Mouse (Mus musculus) liver, embryonic 15.5 days (tissue): ENCODE measurements around the gene Bcap29. TPM values are rescaled to one million over a fixed set of nuclear protein-coding genes. Genes with fewer than 3 reads are reported as not detected.

Source experiments
- polyA plus RNA-seq: library from polyadenylated mRNA; unstranded; fragments of >200 nt; fragmentation: Nextera tagmentation; extraction: Ambion mirVana; gene quantifications from 2 replicates; pipeline ENCODE4 v1.2.1, GENCODE M21; 2015

Gene Bcap29
- polyA plus RNA-seq, 1 experiment from 2014 or later, result 21.9 TPM

Other genes starting within 250 kb of the Bcap29 start
- 0.03 and 0.07 TPM in 2 replicates for gene Slc26a3, start 243.8 kb downstream of the Bcap29 start, polyA plus RNA-seq
- 3.5 and 4.1 TPM in 2 replicates for gene Cbll1, start 135.0 kb downstream of the Bcap29 start, polyA plus RNA-seq
- not detected in 2 replicates for gene Slc26a4, start 74.7 kb downstream of the Bcap29 start, polyA plus RNA-seq
- 2.4 and 2.9 TPM in 2 replicates for gene Dus4l, start 20.2 kb upstream of the Bcap29 start, polyA plus RNA-seq
- gene Cog5, start 20.2 kb upstream of the Bcap29 start, polyA plus RNA-seq, result 6.8 and 7.5 TPM in 2 replicates
- 0.03 TPM in 1 of 2 replicates, not detected in the other for gene Gpr22, start 79.3 kb upstream of the Bcap29 start, polyA plus RNA-seq